Mouse (Mus musculus): Measurements from ENCODE around the gene Mup9.
"Not testable (repeated sequence)": the region's sequence is repeated elsewhere in the genome, so short reads cannot be mapped to it uniquely, and the experiment has no call there.

Gene Mup9

DNA sequence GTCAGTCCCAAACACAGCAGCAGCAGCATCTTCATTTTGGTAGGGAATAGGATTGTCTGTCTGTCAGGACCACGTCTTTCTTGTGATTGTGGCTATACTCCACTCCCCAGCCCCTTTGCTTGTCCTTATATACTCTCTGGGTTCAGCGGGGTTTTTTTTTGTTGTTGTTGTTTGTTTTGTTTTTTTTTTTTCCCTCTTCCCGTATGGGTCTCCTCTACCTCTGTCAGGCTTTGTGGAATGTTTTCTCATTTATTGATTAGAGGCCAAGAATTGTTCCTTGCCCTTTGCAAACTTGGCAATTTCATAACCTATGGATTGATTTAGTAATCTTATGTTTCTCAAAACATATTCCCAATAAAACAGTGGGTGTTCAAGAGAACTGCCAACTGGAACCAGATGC, at the start of gene Mup9:
Mup9 (minus strand) TSS at position 101 of the 400 bp plus-strand sequence.
- not testable (repeated sequence) for H3K27me3 ChIP-seq (ENCODE audit: control insufficient read depth, insufficient read depth, low read length, poor library complexity, severe bottlenecking)

More for the DNA sequence above, at the start of gene Mup9:
- DNase-seq (ENCODE audit: low read depth, low spot score); H3K36me3 ChIP-seq (ENCODE audit: control insufficient read depth, insufficient read depth, low read length, poor library complexity, severe bottlenecking): not testable (repeated sequence)

Data from splenic B cell, adult 2 months (primary cell).